Mouse (Mus musculus) kidney, adult 2 months (tissue): ENCODE measurements at regions not wholly inside any gene's neighbourhood (a gene's known extent, or its start where the extent isn't known, plus 50 kb on each side); places are given as distances from the start of the nearest gene placed in this dataset.

Experiments used
- CTCF ChIP-seq: fragments of 200-500 bp; conservative IDR thresholded peaks from 2 replicates; pipeline ENCODE4 v1.5.1; 2011; ENCODE audit warnings: low read depth, mild to moderate bottlenecking, control low read depth, low read length, moderate library complexity, mixed read lengths; ENCODE audit not compliant: insufficient read depth, insufficient read length
- POLR2A ChIP-seq: fragments of 200-500 bp; IDR thresholded peaks from one replicate; pipeline ENCODE4 v1.6.1; 2011; ENCODE audit warnings: low read depth, low read length, control low read depth

- TF ChIP-seq CTCF (no peak), POLR2A (no peak)
Measured at GRCm38 (mm10) chr15:96754079-96754478, 54.5 kb upstream of the Slc38a2 start.
